In the genomic region with DNA sequence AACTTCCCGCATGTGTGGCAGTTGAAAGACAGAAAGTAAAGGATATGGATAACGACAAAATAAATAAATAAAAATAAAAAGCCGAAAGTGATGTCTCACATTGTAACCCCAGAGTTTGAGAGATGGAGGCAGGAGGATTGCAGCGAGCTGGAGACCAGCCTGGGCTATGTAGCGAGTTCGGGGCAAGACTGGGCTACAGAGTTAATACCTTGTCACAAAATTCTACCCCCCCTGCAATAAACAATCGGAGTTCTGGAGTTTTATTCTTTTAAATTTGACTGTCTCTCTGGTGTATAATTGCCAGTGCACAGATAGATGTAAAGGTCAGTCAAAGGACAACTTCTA, we compare ENCODE assay signal across 8 mouse cellular contexts. TPM values are rescaled to one million over a fixed set of nuclear protein-coding genes. Genes with fewer than 3 reads are reported as not detected.
DNase-seq lines count a peak whose midpoint lies in the region; ATAC-seq and TF ChIP-seq lines count a peak whose summit lies in the region.

No protein-coding gene starts in this region.

- no peak for TF ChIP-seq POLR2A in olfactory bulb, adult 2 months (IDR thresholded peaks at IDR 0.05; ENCODE audit: insufficient read depth, low read depth, low read length)

- H3K4me2 ChIP-seq in lung, embryonic 15.5 days = peak overlapping the region; percentile 74

- no peaks in the 10 kb centered on the region for H3K9me3 ChIP-seq in lung, embryonic 15.5 days
- no peaks in the 10 kb centered on the region for H3K9me3 ChIP-seq in limb, embryonic 10.5 days (replicated peaks)

- H3K4me3 ChIP-seq in lung, embryonic 15.5 days = peak overlapping the region; percentile 74
- H3K4me3 ChIP-seq in limb, embryonic 10.5 days = peak overlapping the region; percentile 94
- peak overlapping the region; percentile 92 for H3K4me3 ChIP-seq in olfactory bulb, adult 2 months (ENCODE audit: insufficient read depth, low read depth, low read length)

- DNase-seq in lung, postnatal 36 days = no peak
- DNase-seq in limb, embryonic 10.5 days (ENCODE audit: low spot score) = no peak
- DNase-seq in layer of hippocampus, adult 11-12 months (ENCODE audit: low spot score) = no peak
- DNase-seq in gastrocnemius, adult 8-10 months (ENCODE audit: low spot score in 2 of 2) = no peak
- no peak for DNase-seq in right cerebral cortex, adult 2 months (ENCODE audit: low spot score in 2 of 2)

- peak; percentile 37; the same call in 1 of the 2 replicates for ATAC-seq in lung, embryonic 15.5 days (ENCODE audit: borderline replicate concordance, extremely low read depth, low FRiP score, low TSS enrichment)
- peak; percentile 23 for ATAC-seq in erythroblast, adult 5-6 weeks (replicated peaks; ENCODE audit: low FRiP score, poor library complexity, severe bottlenecking)

- no peak overlapping the region for H3K27ac ChIP-seq in lung, embryonic 15.5 days
- peak overlapping the region; percentile 98 for H3K27ac ChIP-seq in limb, embryonic 10.5 days
- no peak overlapping the region for H3K27ac ChIP-seq in olfactory bulb, adult 2 months (ENCODE audit: insufficient read depth, low read depth, low read length)

- WGBS in lung, embryonic 15.5 days = 13% methylated on average over 7 of the region's 7 CpGs
- 26% methylated on average over 7 of the region's 7 CpGs for WGBS in limb, embryonic 10.5 days
- WGBS in olfactory bulb, adult 2 months = 9% methylated on average over 7 of the region's 7 CpGs

- no peak for TF ChIP-seq CTCF in olfactory bulb, adult 2 months (IDR thresholded peaks at IDR 0.05; ENCODE audit: insufficient read depth, low read depth, low read length)

- H3K4me1 ChIP-seq in lung, embryonic 15.5 days = peaks cover 10% of the 10 kb centered on the region; the same call in 1 of the 2 replicates
- peaks cover 15% of the 10 kb centered on the region for H3K4me1 ChIP-seq in limb, embryonic 10.5 days
- peaks cover 3% of the 10 kb centered on the region for H3K4me1 ChIP-seq in olfactory bulb, adult 2 months (ENCODE audit: control insufficient read depth, insufficient read depth, low read length)

- H3K27me3 ChIP-seq in lung, embryonic 15.5 days = no peaks in the 10 kb centered on the region
- H3K27me3 ChIP-seq in limb, embryonic 10.5 days (ENCODE audit: low read depth, poor library complexity, severe bottlenecking) = no peaks in the 10 kb centered on the region

- H3K9ac ChIP-seq in lung, embryonic 15.5 days = peak overlapping the region; percentile 17; the same call in 1 of the 2 replicates

- H3K36me3 ChIP-seq in lung, embryonic 15.5 days = peaks cover 22% of the 10 kb centered on the region
- H3K36me3 ChIP-seq in limb, embryonic 10.5 days = peaks cover 25% of the 10 kb centered on the region

RNA-seq across cellular contexts. Expression of a gene that starts 0.4 kb away (rescaled TPM):
- 150 and 152 TPM in 2 replicates for polyA plus RNA-seq in lung, embryonic 15.5 days (2015; fragmentation: Nextera tagmentation; extraction: Ambion mirVana)
- 37.0 and 44.4 TPM in 2 replicates for total RNA-seq in erythroblast, adult 5-6 weeks (2015; ENCODE audit: low replicate concordance)
- total RNA-seq in erythroblast, adult 5-6 weeks (2017; ENCODE audit: low replicate concordance) = 37.4 and 46.7 TPM in 2 replicates
- 103 and 114 TPM in 2 replicates for polyA plus RNA-seq in limb, embryonic 10.5 days (2016; fragmentation: Nextera tagmentation; extraction: Ambion mirVana)
- polyA plus RNA-seq in olfactory bulb, adult 2 months (2012; ENCODE audit: insufficient read depth, insufficient read length, low replicate concordance, missing spikeins) = 114 and 188 TPM in 2 replicates
- 10 to 100 TPM; 66.3 to 73.3 (median 69.5) TPM for total RNA-seq in gastrocnemius, adult 8-10 months (2022)

RNA-seq across cellular contexts. Expression of a gene that starts 42.4 kb away (rescaled TPM):
- 51.4 and 55.1 TPM in 2 replicates for polyA plus RNA-seq in lung, embryonic 15.5 days (2015; fragmentation: Nextera tagmentation; extraction: Ambion mirVana)
- 23.8 and 29.8 TPM in 2 replicates for total RNA-seq in erythroblast, adult 5-6 weeks (2015; ENCODE audit: low replicate concordance)
- 38.7 and 46.4 TPM in 2 replicates for total RNA-seq in erythroblast, adult 5-6 weeks (2017; ENCODE audit: low replicate concordance)
- polyA plus RNA-seq in limb, embryonic 10.5 days (2016; fragmentation: Nextera tagmentation; extraction: Ambion mirVana) = 52.7 and 60.0 TPM in 2 replicates
- polyA plus RNA-seq in olfactory bulb, adult 2 months (2012; ENCODE audit: insufficient read depth, insufficient read length, low replicate concordance, missing spikeins) = not detected in 2 replicates
- total RNA-seq in gastrocnemius, adult 8-10 months (2022) = 10 to 100 TPM in 1 of 4 experiments, 1 to 10 TPM in 3; 5.2 to 10.7 (median 7.3) TPM

RNA-seq across cellular contexts. Expression of a gene that starts 42.5 kb away (rescaled TPM):
- 0.87 and 1.1 TPM in 2 replicates for polyA plus RNA-seq in lung, embryonic 15.5 days (2015; fragmentation: Nextera tagmentation; extraction: Ambion mirVana)
- 0.58 TPM in 1 of 2 replicates, not detected in the other for total RNA-seq in erythroblast, adult 5-6 weeks (2015; ENCODE audit: low replicate concordance)
- 1.0 and 3.6 TPM in 2 replicates for total RNA-seq in erythroblast, adult 5-6 weeks (2017; ENCODE audit: low replicate concordance)
- 0.78 and 0.96 TPM in 2 replicates for polyA plus RNA-seq in limb, embryonic 10.5 days (2016; fragmentation: Nextera tagmentation; extraction: Ambion mirVana)
- not detected in 2 replicates for polyA plus RNA-seq in olfactory bulb, adult 2 months (2012; ENCODE audit: insufficient read depth, insufficient read length, low replicate concordance, missing spikeins)
- total RNA-seq in gastrocnemius, adult 8-10 months (2022) = 1 to 10 TPM; 1.2 to 1.6 (median 1.3) TPM

Comparison
In these comparisons a context has a peak if more than half of its experiments do, and no peak if none do; other contexts are left out.
1. RNA of a gene that starts 42.4 kb away (polyA plus RNA-seq): 52.7 to 60.0 TPM in limb, embryonic 10.5 days and 51.4 to 55.1 TPM in lung, embryonic 15.5 days; not detected in olfactory bulb, adult 2 months; every median in the first group is over 10 times any median in the second.
2. Peak in every context shown above with its lines, with median percentiles within 50 percentile points of each other: H3K4me3 ChIP-seq.